Mouse (Mus musculus) adrenal gland (tissue): ENCODE data around the gene 6030408B16Rik.
"Not testable (repeated sequence)": the region's sequence is repeated elsewhere in the genome, so short reads cannot be mapped to it uniquely, and the experiment has no call there.

Source experiments
- intact Hi-C: fragments of 180-260 bp; cut with DNase I; formaldehyde crosslinking; loops from one replicate; pipeline ENCODE4 v1.15.1; 2025

6030408B16Rik gene

DNA sequence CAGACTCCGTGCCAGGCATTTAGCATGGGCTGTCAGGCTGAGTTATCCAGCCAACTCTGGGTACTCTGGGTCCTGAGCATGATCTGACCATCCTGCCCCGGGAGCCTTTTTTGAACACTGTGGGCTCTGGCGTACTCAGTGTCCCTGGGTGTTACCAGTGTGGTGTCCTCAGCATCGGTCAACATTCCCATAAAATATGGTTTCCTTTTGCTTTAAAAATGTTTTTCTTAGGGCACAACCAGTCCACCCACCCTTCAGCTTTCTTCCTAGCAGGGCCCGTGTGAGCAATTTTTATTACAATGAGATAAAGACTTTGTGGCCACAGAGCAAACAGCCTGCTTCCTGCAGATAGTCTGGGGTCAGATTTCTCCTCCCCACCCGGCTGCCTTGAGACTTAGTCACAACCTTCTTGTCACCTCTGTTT is 27.6 kb downstream of the 6030408B16Rik start:
- intact Hi-C loops: no loop called here

DNA sequence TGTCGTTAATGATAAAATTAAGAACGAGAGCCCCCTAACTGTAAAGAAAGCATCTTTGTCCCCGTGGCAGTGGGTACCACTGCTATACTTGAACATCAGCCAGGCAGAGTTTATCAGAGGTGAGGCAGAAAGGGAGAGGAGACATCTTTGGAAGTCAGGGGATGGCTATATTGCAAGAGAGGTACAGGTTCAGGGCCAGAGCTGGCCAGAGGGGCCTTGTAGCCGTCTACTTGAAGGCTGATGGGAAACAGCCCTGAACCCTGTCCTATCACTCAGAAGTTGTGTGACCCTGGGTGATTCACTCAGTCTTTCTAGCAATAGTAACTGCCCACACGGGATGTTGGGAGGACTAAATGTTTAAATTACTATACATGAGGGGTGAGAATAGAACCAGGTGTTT is 28.1 kb downstream of the 6030408B16Rik start:
- intact Hi-C loops: no loop called here

DNA sequence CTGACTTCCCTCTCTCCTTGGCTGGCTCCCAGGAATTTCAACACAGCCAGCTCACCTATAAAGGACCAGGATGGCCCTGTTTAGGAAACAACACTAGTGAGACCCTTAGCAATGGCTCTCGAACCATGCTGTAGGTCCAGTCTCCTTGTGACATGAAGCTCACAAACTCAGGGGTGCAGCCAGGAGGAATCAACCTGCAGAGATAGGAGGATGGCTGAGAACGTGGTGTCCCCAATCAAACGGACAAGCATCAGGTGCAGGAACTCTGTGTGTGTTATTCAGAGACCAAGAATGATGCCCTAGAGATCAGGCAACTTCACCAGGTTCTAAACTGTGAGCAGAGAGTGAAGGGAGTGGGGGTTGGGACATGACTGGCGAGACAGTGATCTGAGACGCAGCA is 29.1 kb downstream of the 6030408B16Rik start:
- intact Hi-C loops: no loop called here

DNA sequence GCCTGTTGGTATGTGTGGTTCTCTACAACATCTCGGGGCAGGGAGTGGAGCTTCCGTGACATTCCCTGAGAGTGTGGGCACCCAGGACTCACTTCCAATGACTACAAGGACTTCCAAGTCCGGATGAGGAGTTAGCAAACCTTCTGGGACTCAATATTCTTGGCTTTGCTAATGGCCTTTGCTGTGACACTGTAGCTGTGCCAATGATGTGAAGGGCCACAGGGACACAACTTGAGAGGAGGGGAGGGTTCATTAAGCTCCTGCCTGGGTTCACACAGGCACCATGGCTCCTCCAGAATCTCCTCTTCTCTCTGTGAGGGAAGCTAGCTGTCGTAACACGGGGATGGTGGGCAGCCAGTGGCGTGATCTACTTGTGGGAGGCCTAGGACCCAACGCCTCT is 29.6 kb downstream of the 6030408B16Rik start:
- intact Hi-C loops: no loop called here

DNA sequence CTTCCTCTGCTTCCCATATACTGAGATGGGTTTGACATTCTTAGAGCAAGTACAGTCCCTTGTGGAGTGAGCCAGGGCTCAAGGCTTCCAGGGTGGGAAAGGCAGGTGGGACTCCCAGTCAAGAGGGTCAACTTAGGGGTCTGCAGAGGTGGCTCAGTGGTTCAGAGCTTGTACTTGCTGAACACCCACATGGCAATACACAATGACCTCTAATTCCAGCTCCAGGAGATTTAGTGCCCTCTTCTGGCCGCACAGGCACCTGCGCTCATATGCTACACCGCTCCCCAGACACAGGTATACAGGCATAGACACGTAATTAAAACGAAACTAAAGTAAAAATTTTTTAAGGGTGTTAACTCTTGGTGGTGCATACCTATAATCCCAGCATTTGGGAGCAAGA is 30.5 kb downstream of the 6030408B16Rik start:
- intact Hi-C loops: no loop called here

DNA sequence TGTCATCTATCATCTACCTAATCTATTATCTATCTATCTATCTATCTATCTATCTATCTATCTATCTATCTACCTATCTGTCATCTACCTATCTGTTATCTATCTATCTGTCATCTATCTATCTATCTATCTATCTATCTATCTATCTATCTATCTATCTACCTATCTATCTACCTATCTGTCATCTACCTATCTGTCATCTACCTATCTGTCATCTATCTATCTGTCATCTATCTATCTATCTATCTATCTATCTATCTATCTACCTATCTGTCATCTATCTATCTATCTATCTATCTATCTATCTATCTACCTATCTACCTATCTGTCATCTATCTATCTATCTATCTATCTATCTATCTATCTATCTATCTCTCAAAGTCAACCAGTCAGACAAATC is 31.4 kb downstream of the 6030408B16Rik start:
- intact Hi-C loops: not testable (repeated sequence)

DNA sequence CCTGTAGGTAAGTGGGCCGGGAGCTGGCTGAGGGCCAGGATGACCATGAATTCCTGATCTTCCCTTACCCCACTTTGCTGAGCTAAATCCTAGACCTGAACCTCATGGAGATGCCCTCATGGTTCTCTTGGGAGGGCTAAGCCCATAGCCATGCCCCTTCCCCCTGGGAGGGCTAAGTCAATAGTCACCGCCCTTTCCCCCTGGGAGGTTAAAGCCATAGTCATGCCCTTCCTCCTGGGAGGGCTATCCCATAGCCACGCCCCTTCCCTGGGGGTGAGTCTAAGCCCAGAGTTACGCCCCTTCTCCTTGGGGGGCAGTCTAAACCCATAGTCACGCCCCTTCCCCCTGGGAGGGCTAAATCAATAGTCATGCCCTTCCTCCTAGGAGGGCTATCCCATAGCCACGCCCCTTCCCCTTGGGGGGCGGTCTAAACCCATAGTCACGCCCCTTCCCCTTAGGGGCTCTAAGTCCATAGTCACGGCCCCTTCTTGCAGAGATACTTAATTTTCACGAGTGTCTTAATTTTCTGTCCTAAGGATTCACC is 33.1 kb downstream of the 6030408B16Rik start:
- intact Hi-C loops: no loop called here

DNA sequence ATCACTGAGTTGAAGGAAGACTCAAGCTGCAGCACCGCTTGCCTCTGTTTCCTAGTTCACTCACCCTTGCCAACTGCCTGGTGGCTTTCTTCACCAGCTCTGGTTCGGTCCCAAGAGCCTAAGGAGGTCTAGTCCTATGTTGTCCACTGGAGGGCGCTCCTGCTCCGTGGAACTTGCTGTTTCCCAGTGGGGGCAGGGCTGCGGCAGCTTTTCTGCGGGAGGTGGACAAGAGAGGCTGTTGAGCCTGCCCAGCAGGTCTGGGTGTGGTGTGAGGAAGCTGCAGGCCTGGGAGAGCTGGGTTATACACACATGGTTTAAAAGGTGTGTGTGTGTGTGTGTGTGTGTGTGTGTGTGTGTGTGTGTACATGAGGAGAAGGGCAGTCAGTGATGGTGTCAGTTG is 34.3 kb downstream of the 6030408B16Rik start:
- intact Hi-C loops: no loop called here

DNA sequence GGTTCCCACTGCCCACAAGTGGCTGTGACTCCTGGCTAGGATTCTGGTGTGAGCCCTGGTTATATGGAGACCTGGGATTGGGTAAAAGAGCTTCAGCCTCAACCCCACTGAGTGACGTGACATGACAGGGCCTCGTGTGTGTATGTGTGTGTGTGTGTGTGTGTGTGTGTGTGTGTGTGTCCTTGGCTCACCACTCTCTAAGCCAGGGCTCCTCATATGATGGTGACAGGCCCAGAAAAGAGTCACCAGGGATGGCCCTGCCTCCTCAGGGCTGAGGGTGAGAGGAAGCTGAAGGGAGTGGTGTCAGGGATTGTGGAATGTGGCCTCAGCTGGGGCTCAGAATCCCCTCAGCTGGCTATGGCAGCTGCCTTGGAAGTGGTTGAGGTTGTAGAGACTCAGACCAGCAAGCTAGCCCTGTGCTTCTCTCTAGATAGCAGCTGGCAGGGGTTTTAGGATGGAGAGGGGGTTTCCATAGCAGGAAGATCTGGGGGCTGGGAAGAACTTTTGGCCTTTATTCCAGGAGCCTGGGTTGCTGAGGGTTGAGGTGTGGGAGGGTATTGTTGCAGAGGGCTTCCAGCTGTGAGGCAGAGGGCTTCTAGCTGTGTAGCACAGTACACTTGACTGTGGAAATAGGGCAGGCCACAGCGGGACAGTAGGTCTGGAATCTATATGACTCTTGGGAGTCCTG is 36.0 kb downstream of the 6030408B16Rik start:
- intact Hi-C loops: no loop called here

DNA sequence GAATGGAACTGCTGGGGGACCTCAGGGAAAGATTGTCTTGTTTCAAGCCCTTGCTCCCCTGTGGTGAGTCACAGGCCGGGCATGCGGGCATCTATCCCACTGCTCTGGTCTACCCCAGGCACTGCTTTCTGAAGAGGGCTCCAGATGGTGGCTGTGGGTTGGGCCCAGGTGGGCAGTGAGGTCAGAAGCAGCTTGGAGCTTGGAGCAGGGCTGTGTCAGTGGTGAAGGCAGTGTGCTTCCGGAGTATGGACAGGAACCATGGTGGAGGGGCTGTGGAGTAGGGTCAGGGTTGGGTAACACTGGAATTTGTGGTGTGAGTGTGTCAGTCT is 36.5 kb downstream of the 6030408B16Rik start:
- intact Hi-C loops: no loop called here

DNA sequence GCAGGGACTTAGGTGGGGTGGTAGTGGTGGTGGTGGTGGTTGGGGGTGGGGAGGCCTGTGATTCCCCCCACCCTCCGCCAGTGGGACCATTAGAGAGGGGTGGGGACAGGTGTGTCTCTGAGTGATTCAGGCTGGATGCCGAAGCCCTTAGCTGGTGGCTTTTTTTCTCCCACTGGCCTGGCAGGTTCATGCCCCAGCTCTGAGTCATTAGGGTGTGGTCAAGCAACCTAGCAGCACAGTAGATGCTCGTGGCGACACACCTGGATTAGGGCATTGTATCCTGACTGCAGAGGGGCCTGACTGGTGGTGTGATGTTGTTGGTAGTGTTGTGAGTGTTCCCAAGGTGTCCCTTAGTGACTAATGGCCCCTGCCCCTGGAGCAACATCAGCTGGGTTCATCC is 38.1 kb downstream of the 6030408B16Rik start:
- intact Hi-C loops: no loop called here

DNA sequence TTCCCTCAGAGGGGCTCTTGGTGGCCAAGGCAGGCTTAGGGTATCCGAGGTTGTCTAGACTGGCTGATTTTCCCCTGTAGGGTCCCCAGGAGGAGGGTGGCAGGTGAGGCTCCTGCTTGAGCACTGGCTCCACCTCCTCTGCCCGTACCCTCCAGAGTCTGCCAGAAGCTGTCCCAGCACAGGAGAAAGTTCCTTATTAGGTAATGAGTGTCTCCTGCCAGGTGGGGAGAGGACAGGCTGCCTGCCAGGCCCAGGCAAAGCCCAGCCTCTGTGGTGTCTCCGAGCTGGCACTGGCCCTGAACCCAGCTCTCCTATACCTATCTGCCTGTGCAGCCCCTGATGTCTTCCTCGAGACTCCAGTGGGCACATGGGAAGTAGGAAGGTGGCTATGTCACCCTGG is 39.4 kb downstream of the 6030408B16Rik start:
- intact Hi-C loops: no loop called here

DNA sequence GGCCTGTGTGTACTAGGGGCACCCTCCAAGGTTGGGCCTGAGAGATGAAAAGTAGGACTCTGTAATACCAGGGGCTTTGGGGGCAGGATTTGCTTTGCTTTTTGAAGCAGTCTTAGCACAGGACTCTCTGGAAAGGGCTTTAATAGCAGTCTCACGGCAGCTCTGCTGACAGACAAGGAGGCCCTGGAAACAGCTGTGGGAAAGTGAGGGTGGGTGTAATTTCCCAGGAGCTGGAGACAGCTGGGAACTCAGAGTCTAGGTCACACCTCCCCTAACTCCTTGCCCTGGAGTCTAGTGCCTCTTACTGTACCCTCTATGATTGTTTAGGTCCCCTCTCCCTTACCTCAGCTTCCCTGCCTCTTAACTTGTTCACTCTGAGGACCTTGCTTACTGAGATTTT is 40.2 kb downstream of the 6030408B16Rik start:
- intact Hi-C loops: no loop called here

DNA sequence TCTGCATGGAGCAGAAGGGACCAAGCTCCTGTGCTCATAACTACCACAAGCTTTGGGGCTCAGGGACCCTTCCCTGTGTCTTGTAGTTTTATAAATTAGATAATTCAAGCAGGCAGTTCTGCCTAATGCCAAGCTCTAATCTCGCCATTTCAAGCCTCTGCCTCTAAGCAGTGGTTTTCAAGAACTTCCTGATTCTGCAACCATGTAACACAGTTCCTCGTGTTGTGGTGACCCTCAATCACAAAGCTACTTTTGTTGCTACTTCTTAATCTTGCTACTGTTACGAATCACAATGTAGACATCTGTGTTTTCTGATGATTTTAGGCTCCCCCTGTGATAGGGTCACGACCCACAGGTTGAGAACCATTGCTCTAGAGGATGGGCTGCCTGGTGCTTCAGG is 40.6 kb downstream of the 6030408B16Rik start:
- intact Hi-C loops: no loop called here

DNA sequence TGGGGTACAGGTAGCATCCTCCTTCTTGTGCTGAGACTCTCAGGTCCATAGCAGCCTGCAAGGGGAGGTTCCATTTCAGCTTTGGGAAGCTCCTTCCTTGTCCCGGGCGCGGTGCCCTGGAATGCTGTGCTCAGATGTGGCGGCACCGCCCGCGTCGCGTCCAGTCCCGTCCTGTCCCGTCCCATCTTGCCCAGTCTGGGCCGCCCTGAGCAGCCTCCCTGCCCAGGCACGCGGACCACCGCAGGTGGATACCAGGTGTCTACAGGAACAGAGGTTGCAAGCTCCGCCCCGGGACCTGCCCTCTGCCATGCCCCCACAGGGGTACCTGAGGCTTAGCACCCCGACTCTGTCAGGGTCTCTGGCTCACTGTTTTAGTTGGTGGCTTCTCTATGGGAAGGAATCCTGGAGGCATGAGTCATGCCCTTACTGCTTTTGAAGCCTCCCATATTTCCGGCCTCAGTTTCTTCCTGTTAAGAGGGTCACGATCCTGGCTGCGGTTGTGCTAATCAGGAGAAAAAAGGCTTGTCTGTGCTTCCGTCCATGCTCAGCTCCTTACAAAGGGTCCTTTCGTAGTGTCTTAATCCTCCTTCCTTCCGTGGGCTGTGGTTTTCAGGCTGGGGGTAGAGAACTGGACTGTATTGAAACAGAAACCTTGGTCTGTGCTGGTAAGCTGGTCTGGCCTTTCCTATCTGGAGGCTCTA is 43.6 kb downstream of the 6030408B16Rik start:
- intact Hi-C loops: loop anchor here (5.0 kb wide), 3 partner anchors 436 to 731 kb away; no protein-coding TSS in a partner anchor

DNA sequence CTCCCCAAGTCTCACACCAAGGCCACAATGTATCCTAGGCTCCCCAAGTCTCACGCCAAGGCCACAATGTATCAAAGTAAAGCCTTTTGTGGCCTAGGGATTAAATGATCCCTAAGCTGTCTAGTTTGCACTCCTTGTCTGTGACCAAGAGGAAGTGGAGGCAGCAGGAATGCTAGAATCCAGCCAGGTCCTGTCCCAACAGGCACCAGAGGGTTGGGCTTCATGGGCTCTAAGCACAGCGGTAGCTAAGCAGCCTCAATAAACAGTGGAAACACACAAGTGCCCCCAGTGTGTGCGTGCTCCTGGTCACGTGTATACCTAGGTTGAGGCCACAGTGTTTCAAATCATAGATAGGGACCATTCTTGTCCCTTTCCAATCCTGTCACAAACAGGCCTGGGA is 45.3 kb downstream of the 6030408B16Rik start:
- intact Hi-C loops: loop anchor here (2.0 to 5.0 kb wide), 4 partner anchors 434 to 729 kb away; no protein-coding TSS in a partner anchor

DNA sequence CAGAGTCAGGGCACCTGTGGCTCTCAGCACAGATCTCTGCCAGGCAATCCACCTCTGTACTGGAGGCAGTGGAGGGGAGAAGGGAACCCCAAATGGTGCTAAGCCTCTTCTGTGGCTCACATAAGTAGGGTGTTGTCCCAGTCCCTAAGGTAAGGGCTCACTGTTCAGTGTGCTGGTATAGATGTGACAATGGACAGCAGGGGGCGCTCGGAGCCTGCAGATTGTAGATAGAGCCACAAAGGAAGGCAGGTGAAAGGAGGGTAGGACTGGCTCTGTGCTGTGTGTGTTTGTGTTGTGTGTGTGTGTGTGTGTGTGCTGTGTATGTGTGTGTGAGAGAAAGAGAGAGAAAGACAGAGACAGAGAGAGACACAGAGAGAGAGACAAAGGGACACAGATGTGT is 46.5 kb downstream of the 6030408B16Rik start:
- intact Hi-C loops: loop anchor here (2.0 to 5.0 kb wide), 4 partner anchors 433 to 728 kb away; no protein-coding TSS in a partner anchor

DNA sequence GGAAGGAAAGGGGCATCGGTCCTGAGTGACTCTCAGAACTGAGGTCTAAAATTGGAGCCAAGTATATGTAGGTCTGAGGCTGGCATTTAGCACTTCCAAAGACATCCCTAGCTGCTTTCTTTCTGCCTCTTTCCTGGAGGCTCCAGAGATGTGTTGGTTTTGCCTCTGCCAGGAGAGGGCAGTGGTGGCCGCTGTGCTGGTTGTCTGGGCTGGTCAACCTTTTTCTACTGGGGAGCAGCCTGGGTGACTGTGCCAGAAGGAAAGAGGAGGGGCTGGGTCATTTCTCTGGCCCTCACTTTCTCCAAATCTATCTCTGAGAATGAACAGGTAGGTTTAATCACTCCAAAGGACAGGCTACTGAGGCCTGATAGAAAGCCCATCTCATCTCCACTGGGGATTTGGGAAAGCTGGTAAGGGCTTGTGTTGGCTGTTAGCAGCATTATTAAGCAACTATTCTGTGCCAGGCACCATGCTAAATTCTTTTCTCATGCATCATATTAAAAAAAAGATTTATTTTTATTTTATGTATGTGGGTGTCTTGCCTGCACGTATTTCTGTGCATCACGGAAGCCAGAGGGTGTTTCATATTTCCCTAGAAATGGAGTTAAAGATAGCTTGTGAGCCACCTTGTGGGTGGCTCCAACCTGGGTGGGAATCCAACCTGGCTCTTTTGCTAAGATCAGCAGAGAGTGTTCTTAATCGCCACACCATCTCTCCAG is 48.9 kb downstream of the 6030408B16Rik start:
- intact Hi-C loops: loop anchor here (1.0 to 5.0 kb wide), 2 partner anchors 111 to 155 kb away; no protein-coding TSS in a partner anchor
